In genomic region chr15:78873803-78874435, GRCm38 (mm10) we compare ENCODE assay signal across 17 mouse cellular contexts. TPM values are rescaled to one million over a fixed set of nuclear protein-coding genes. Genes with fewer than 3 reads are reported as not detected.
DNase-seq lines count a peak whose midpoint lies in the region; ATAC-seq and TF ChIP-seq lines count a peak whose summit lies in the region.
"Had no signal": no experiment of that assay in that cellular context is flagged by ENCODE, and none has a peak within 500 bp of the region (broad histone marks: within the 10 kb centered on the region; RNA-seq: fewer than 3 reads in every experiment).

No protein-coding gene starts in this region.

- intact Hi-C loops in heart, postnatal 36 days (cut with DNase I): loop anchor here (5.0 kb wide), 1 partner anchor 252 kb away; no protein-coding TSS in a partner anchor

- H3K27me3 ChIP-seq in heart, embryonic 11.5 days (ENCODE audit: control insufficient read depth, insufficient read depth, low read length): no peaks in the 10 kb centered on the region
- H3K27me3 ChIP-seq in lung, embryonic 15.5 days: no peaks in the 10 kb centered on the region
- H3K27me3 ChIP-seq in forebrain, embryonic 14.5 days (replicated peaks; ENCODE audit: control insufficient read depth, insufficient read depth, low read length): no peaks in the 10 kb centered on the region

- peaks cover 15% of the 10 kb centered on the region for H3K4me1 ChIP-seq in heart, embryonic 11.5 days (ENCODE audit: control insufficient read depth, insufficient read depth, low read length)
- H3K4me1 ChIP-seq in lung, embryonic 15.5 days: peaks cover 50% of the 10 kb centered on the region
- H3K4me1 ChIP-seq in lung, adult 2 months (ENCODE audit: control insufficient read depth, insufficient read depth, low read length): peaks cover 4% of the 10 kb centered on the region
- H3K4me1 ChIP-seq in forebrain, embryonic 14.5 days (ENCODE audit: control insufficient read depth, insufficient read depth, low read length): peaks cover 15% of the 10 kb centered on the region

- ATAC-seq in heart, embryonic 11.5 days (replicated peaks; ENCODE audit: insufficient number of reproducible peaks, low FRiP score, low TSS enrichment): no peak
- no peak for ATAC-seq in lung, embryonic 15.5 days (ENCODE audit: borderline replicate concordance, extremely low read depth, low FRiP score, low TSS enrichment)
- ATAC-seq in forebrain, embryonic 14.5 days: no peak

- no peak for TF ChIP-seq POLR2A in lung, adult 2 months (IDR thresholded peaks at IDR 0.05; ENCODE audit: borderline replicate concordance, extremely low read depth, low read depth, low read length)

- WGBS in heart, embryonic 11.5 days (ENCODE audit: insufficient replicate concordance): 42% methylated on average over 13 of the region's 13 CpGs
- 35% methylated on average over 13 of the region's 13 CpGs for WGBS in lung, embryonic 15.5 days
- 51% methylated on average over 13 of the region's 13 CpGs for WGBS in lung, adult 2 months
- 49% methylated on average over 13 of the region's 13 CpGs for WGBS in forebrain, embryonic 14.5 days

- TF ChIP-seq CTCF in lung, adult 2 months (IDR thresholded peaks at IDR 0.05; ENCODE audit: insufficient read depth, low read length): no peak

- H3K9ac ChIP-seq in heart, embryonic 11.5 days (ENCODE audit: low read depth, low read length): peak overlapping the region; percentile 23; the same call in 1 of the 2 replicates
- peak overlapping the region; percentile 23; the same call in 1 of the 2 replicates for H3K9ac ChIP-seq in lung, embryonic 15.5 days
- peak overlapping the region; percentile 53 for H3K9ac ChIP-seq in forebrain, embryonic 14.5 days (ENCODE audit: low read length)
- H3K9ac ChIP-seq: liver, embryonic 14.5 days had no signal

- H3K27ac ChIP-seq in heart, embryonic 11.5 days (ENCODE audit: low read depth, low read length): no peak overlapping the region
- H3K27ac ChIP-seq in lung, embryonic 15.5 days: peak overlapping the region; percentile 1; the same call in 1 of the 2 replicates
- peak overlapping the region; percentile 75 for H3K27ac ChIP-seq in forebrain, embryonic 14.5 days (ENCODE audit: low read depth, low read length)
- H3K27ac ChIP-seq: liver, embryonic 14.5 days had no signal

- no peak overlapping the region for H3K4me3 ChIP-seq in heart, embryonic 11.5 days (ENCODE audit: low read depth, low read length)
- no peak overlapping the region for H3K4me3 ChIP-seq in lung, embryonic 15.5 days
- no peak overlapping the region for H3K4me3 ChIP-seq in lung, adult 2 months (replicated peaks; ENCODE audit: extremely low read depth, low read depth, low read length)
- no peak overlapping the region for H3K4me3 ChIP-seq in forebrain, embryonic 14.5 days (ENCODE audit: low read depth, low read length)

- no peaks in the 10 kb centered on the region for H3K9me3 ChIP-seq in heart, embryonic 11.5 days (replicated peaks; ENCODE audit: control insufficient read depth, low read length)
- H3K9me3 ChIP-seq in lung, embryonic 15.5 days: no peaks in the 10 kb centered on the region
- no peaks in the 10 kb centered on the region for H3K9me3 ChIP-seq in forebrain, embryonic 14.5 days (replicated peaks; ENCODE audit: control insufficient read depth, low read length)

- no peaks in the 10 kb centered on the region for H3K36me3 ChIP-seq in heart, embryonic 11.5 days (ENCODE audit: control insufficient read depth, insufficient read depth, low read length)
- no peaks in the 10 kb centered on the region for H3K36me3 ChIP-seq in lung, embryonic 15.5 days
- H3K36me3 ChIP-seq in forebrain, embryonic 14.5 days (ENCODE audit: control insufficient read depth, insufficient read depth, low read length): no peaks in the 10 kb centered on the region

- DNase-seq in heart, postnatal 36 days: no peak
- DNase-seq in lung, adult 2 months: no peak
- DNase-seq in ES-CJ7 (ENCODE audit: low read depth, low spot score): peak; percentile 66
- peak; percentile 74 for DNase-seq in forebrain, embryonic 14.5 days (ENCODE audit: low spot score)
- no peak for DNase-seq in testis, postnatal 10 days (ENCODE audit: low spot score)
- no peak for DNase-seq in frontal cortex, postnatal 25 days (ENCODE audit: low spot score in 2 of 2)
- DNase-seq: adrenal gland, adult 8-10 months; cerebellum, adult 8-10 months; kidney, adult 18-20 months; right cerebral cortex, postnatal 4 days had no signal

- H3K4me2 ChIP-seq in heart, embryonic 11.5 days: no peak overlapping the region
- no peak overlapping the region for H3K4me2 ChIP-seq in lung, embryonic 15.5 days
- 0 out of 2 replicates have a peak overlapping the region, but pooled peaks have one; percentile 5 for H3K4me2 ChIP-seq in forebrain, embryonic 14.5 days (ENCODE audit: low read length)

RNA-seq across cellular contexts. Expression of gene Gga1, which starts 3.1 kb away (rescaled TPM):
- 29.3 and 31.7 TPM in 2 replicates for polyA plus RNA-seq in heart, embryonic 11.5 days (2014; fragmentation: Nextera tagmentation; extraction: Ambion mirVana)
- 10 to 100 TPM; 40.3 to 43.2 TPM for total RNA-seq in heart, postnatal 36 days (2021)
- 54.0 and 56.2 TPM in 2 replicates for polyA plus RNA-seq in lung, embryonic 15.5 days (2015; fragmentation: Nextera tagmentation; extraction: Ambion mirVana)
- 113 and 121 TPM in 2 replicates for polyA plus RNA-seq in lung, adult 2 months (2012; rRNA removed)
- 34.8 and 46.5 TPM in 2 replicates for polyA plus RNA-seq in forebrain, embryonic 14.5 days (2014; fragmentation: Nextera tagmentation; extraction: Ambion mirVana)

RNA-seq across cellular contexts. Expression of gene Lgals2, which starts 18.6 kb away (rescaled TPM):
- polyA plus RNA-seq in heart, embryonic 11.5 days (2014; fragmentation: Nextera tagmentation; extraction: Ambion mirVana): 0.49 TPM in 1 of 2 replicates, not detected in the other
- under 1 TPM in 1 of 2 experiments, not detected in 1; 0.56 TPM for total RNA-seq in heart, postnatal 36 days (2021)
- 0.69 and 0.72 TPM in 2 replicates for polyA plus RNA-seq in lung, embryonic 15.5 days (2015; fragmentation: Nextera tagmentation; extraction: Ambion mirVana)
- 6.0 and 7.2 TPM in 2 replicates for polyA plus RNA-seq in lung, adult 2 months (2012; rRNA removed)
- polyA plus RNA-seq in forebrain, embryonic 14.5 days (2014; fragmentation: Nextera tagmentation; extraction: Ambion mirVana): not detected in 2 replicates
- total RNA-seq: adrenal gland, adult 8-10 months; left cerebral cortex, postnatal 25 days had no signal
- polyA plus RNA-seq: embryonic facial prominence, embryonic 11.5 days had no signal

RNA-seq across cellular contexts. Expression of gene Gm49510, which starts 25.5 kb away (rescaled TPM):
- 0.23 and 0.47 TPM in 2 replicates for polyA plus RNA-seq in heart, embryonic 11.5 days (2014; fragmentation: Nextera tagmentation; extraction: Ambion mirVana)
- not detected for total RNA-seq in heart, postnatal 36 days (2021)
- polyA plus RNA-seq in lung, embryonic 15.5 days (2015; fragmentation: Nextera tagmentation; extraction: Ambion mirVana): 0.18 and 0.60 TPM in 2 replicates
- 0.04 TPM in 1 of 2 replicates, not detected in the other for polyA plus RNA-seq in lung, adult 2 months (2012; rRNA removed)
- not detected in 2 replicates for polyA plus RNA-seq in forebrain, embryonic 14.5 days (2014; fragmentation: Nextera tagmentation; extraction: Ambion mirVana)
- total RNA-seq: heart, adult 8-10 months had no signal
- polyA plus RNA-seq: stomach, embryonic 14.5 days had no signal

RNA-seq across cellular contexts. Expression of gene Sh3bp1, which starts 25.6 kb away (rescaled TPM):
- polyA plus RNA-seq in heart, embryonic 11.5 days (2014; fragmentation: Nextera tagmentation; extraction: Ambion mirVana): 25.0 and 29.3 TPM in 2 replicates
- total RNA-seq in heart, postnatal 36 days (2021): 1 to 10 TPM; 5.8 to 6.5 TPM
- 31.9 and 35.5 TPM in 2 replicates for polyA plus RNA-seq in lung, embryonic 15.5 days (2015; fragmentation: Nextera tagmentation; extraction: Ambion mirVana)
- 77.8 and 92.6 TPM in 2 replicates for polyA plus RNA-seq in lung, adult 2 months (2012; rRNA removed)
- 4.2 and 5.8 TPM in 2 replicates for polyA plus RNA-seq in forebrain, embryonic 14.5 days (2014; fragmentation: Nextera tagmentation; extraction: Ambion mirVana)

RNA-seq across cellular contexts. Expression of gene Cdc42ep1, which starts 31.5 kb away (rescaled TPM):
- 24.1 and 29.7 TPM in 2 replicates for polyA plus RNA-seq in heart, embryonic 11.5 days (2014; fragmentation: Nextera tagmentation; extraction: Ambion mirVana)
- 10 to 100 TPM; 37.6 to 47.6 TPM for total RNA-seq in heart, postnatal 36 days (2021)
- 105 and 109 TPM in 2 replicates for polyA plus RNA-seq in lung, embryonic 15.5 days (2015; fragmentation: Nextera tagmentation; extraction: Ambion mirVana)
- 221 and 277 TPM in 2 replicates for polyA plus RNA-seq in lung, adult 2 months (2012; rRNA removed)
- polyA plus RNA-seq in forebrain, embryonic 14.5 days (2014; fragmentation: Nextera tagmentation; extraction: Ambion mirVana): 5.1 and 8.0 TPM in 2 replicates

Comparison
In these comparisons a context has a peak if more than half of its experiments do, and no peak if none do; other contexts are left out.
1. DNase-seq: peak in ES-CJ7 (single experiment) and forebrain, embryonic 14.5 days (single experiment); none in heart, postnatal 36 days (0 of 2), lung, adult 2 months (single experiment), testis, postnatal 10 days (single experiment) and frontal cortex, postnatal 25 days (0 of 2).
2. Peak in every context shown above with its lines, with median percentiles within 50 percentile points of each other: H3K9ac ChIP-seq.